In genomic region chr6:85904642-85905061, GRCm38 (mm10) we compare ENCODE assay signal across 8 mouse cellular contexts. TPM values are rescaled to one million over a fixed set of nuclear protein-coding genes. Genes with fewer than 3 reads are reported as not detected.
DNase-seq lines count a peak whose midpoint lies in the region; ATAC-seq and TF ChIP-seq lines count a peak whose summit lies in the region.
"Not testable (repeated sequence)": the region's sequence is repeated elsewhere in the genome, so short reads cannot be mapped to it uniquely, and the experiment has no call there.

Nat8f4 (minus strand) TSS chr6:85904884.

- ATAC-seq in G1E (ENCODE audit: extremely low read depth, insufficient number of reproducible peaks, low FRiP score, poor library complexity, severe bottlenecking), result peak; percentile 34; the same call in 1 of the 2 replicates
- peak; percentile 69; the same call in 1 of the 2 replicates for ATAC-seq in neural tube, embryonic 15.5 days (ENCODE audit: low FRiP score)

- H3K4me3 ChIP-seq in G1E (ENCODE audit: low read depth, low read length), result peak within 1 kb of the TSS; percentile 70
- peak within 1 kb of the TSS; percentile 54 for H3K4me3 ChIP-seq in layer of hippocampus, adult 2 months
- H3K4me3 ChIP-seq in neural tube, embryonic 15.5 days (replicated peaks), result peak within 1 kb of the TSS; percentile 35

- not testable (repeated sequence) for H3K36me3 ChIP-seq in G1E (replicated peaks); neural tube, embryonic 15.5 days

- H3K9me3 ChIP-seq in G1E (replicated peaks); neural tube, embryonic 15.5 days (replicated peaks): not testable (repeated sequence)

- not testable (repeated sequence) for H3K27me3 ChIP-seq in G1E (ENCODE audit: insufficient read depth, low read length); neural tube, embryonic 15.5 days (replicated peaks)

- WGBS in neural tube, embryonic 15.5 days, result 16% methylated on average over 20 of the region's 20 CpGs

- H3K27ac ChIP-seq in layer of hippocampus, adult 2 months, result peak within 1 kb of the TSS; percentile 94
- not testable (repeated sequence) for H3K27ac ChIP-seq in neural tube, embryonic 15.5 days (replicated peaks)

- H3K4me2 ChIP-seq in neural tube, embryonic 15.5 days, result peak within 1 kb of the TSS; percentile 49

- not testable (repeated sequence) for H3K9ac ChIP-seq in neural tube, embryonic 15.5 days (replicated peaks)

- TF ChIP-seq CTCF in G1E (IDR thresholded peaks at IDR 0.05; ENCODE audit: low read depth, low read length), result peak; percentile 63; the same call in 1 of the 2 replicates
- peak; percentile 88 for TF ChIP-seq CTCF in layer of hippocampus, adult 2 months (conservative IDR thresholded peaks at IDR 0.05)

- H3K4me1 ChIP-seq in G1E (ENCODE audit: insufficient read depth, low read depth, low read length); neural tube, embryonic 15.5 days: not testable (repeated sequence)

- peak; percentile 21 for DNase-seq in G1E (ENCODE audit: low spot score)
- peak; percentile 81 for DNase-seq in cerebellum, adult 8-10 months
- DNase-seq in forelimb bud, embryonic 11.5 days (ENCODE audit: low read depth, low spot score), result peak; percentile 10
- DNase-seq in heart, postnatal 4 days, result peak; percentile 82
- peak; percentile 78 to 83 for DNase-seq in layer of hippocampus, adult 2 months (ENCODE audit: low spot score in 2 of 2)
- DNase-seq in lung, adult 18-20 months, result peak; percentile 76 to 79
- DNase-seq in testis, postnatal 14 days (ENCODE audit: low spot score), result peak; percentile 83

RNA-seq across cellular contexts. Expression of gene Nat8f4, which starts in this region (rescaled TPM):
- total RNA-seq in G1E (2014; fragmentation: Nextera tagmentation) (1.4 and 1.7 TPM in 2 replicates), G1E (2017) (3.1 and 3.6 TPM in 2 replicates)
- 0.11 and 0.14 TPM in 2 replicates for polyA plus RNA-seq in G1E (2012)
- total RNA-seq in heart, postnatal 4 days (2021), result 1 to 10 TPM; 1.3 to 1.8 TPM
- 1 to 10 TPM; 7.7 to 7.9 TPM for total RNA-seq in layer of hippocampus, adult 2 months (2021)
- 4.5 and 4.8 TPM in 2 replicates for polyA plus RNA-seq in neural tube, embryonic 15.5 days (2015; fragmentation: Nextera tagmentation; extraction: Ambion mirVana)

Comparison
In these comparisons a context has a peak if more than half of its experiments do, and no peak if none do; other contexts are left out.
1. DNase-seq: peak in every context shown above with its lines; median percentile 83 in testis, postnatal 14 days; 82 in heart, postnatal 4 days; 81 in cerebellum, adult 8-10 months; 80 in layer of hippocampus, adult 2 months; 78 in lung, adult 18-20 months; 21 in G1E; 10 in forelimb bud, embryonic 11.5 days.